Comparison of ENCODE assay signal across 17 mouse cellular contexts in the genomic region with DNA sequence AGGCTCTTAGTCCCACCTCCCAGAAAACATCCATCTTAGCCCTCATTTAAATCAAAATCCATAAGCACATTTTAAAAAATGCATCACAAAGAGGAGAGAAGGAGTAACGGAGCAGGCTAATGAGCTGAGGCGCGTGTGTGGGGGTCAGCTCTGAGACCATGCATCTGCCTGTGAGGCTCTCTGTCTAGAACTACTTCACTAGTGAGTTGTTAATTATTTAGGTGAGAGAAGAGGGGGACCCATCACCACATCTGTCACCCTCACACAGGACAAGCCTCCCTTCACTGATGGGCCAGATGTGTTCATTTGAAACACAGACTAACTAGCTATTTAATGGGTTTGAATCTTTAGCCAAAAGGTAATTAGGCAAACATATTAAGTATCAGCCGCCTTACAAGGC. TPM values are rescaled to one million over a fixed set of nuclear protein-coding genes. Genes with fewer than 3 reads are reported as not detected.
DNase-seq lines count a peak whose midpoint lies in the region; ATAC-seq and TF ChIP-seq lines count a peak whose summit lies in the region.
"Had no signal": no experiment of that assay in that cellular context is flagged by ENCODE, and none has a peak within 500 bp of the region (broad histone marks: within the 10 kb centered on the region; RNA-seq: fewer than 3 reads in every experiment).

No protein-coding gene starts in this region.

- no peaks in the 10 kb centered on the region for H3K9me3 ChIP-seq in forebrain, embryonic 12.5 days
- H3K9me3 ChIP-seq in forebrain, embryonic 14.5 days (replicated peaks; ENCODE audit: control insufficient read depth, low read length), result no peaks in the 10 kb centered on the region
- no peaks in the 10 kb centered on the region for H3K9me3 ChIP-seq in midbrain, embryonic 14.5 days (ENCODE audit: control insufficient read depth, low read length)
- no peaks in the 10 kb centered on the region for H3K9me3 ChIP-seq in midbrain, embryonic 16.5 days (replicated peaks; ENCODE audit: control insufficient read depth, low read length, poor library complexity, severe bottlenecking)
- H3K9me3 ChIP-seq: embryonic facial prominence, embryonic 10.5 days; embryonic facial prominence, embryonic 12.5 days had no signal

- no peak overlapping the region for H3K27ac ChIP-seq in forebrain, embryonic 12.5 days
- H3K27ac ChIP-seq in forebrain, embryonic 14.5 days (ENCODE audit: low read depth, low read length), result no peak overlapping the region
- no peak overlapping the region for H3K27ac ChIP-seq in midbrain, embryonic 14.5 days (replicated peaks; ENCODE audit: low read depth, low read length)
- H3K27ac ChIP-seq in midbrain, embryonic 16.5 days (ENCODE audit: low read length), result no peak overlapping the region
- H3K27ac ChIP-seq: embryonic facial prominence, embryonic 10.5 days; embryonic facial prominence, embryonic 12.5 days had no signal

- no peak overlapping the region for H3K9ac ChIP-seq in forebrain, embryonic 12.5 days
- no peak overlapping the region for H3K9ac ChIP-seq in forebrain, embryonic 14.5 days (ENCODE audit: low read length)
- no peak overlapping the region for H3K9ac ChIP-seq in midbrain, embryonic 14.5 days (replicated peaks; ENCODE audit: low read length)
- H3K9ac ChIP-seq in midbrain, embryonic 16.5 days (ENCODE audit: low read depth, low read length), result no peak overlapping the region
- H3K9ac ChIP-seq: embryonic facial prominence, embryonic 12.5 days had no signal

- no peaks in the 10 kb centered on the region for H3K36me3 ChIP-seq in forebrain, embryonic 12.5 days (replicated peaks)
- no peaks in the 10 kb centered on the region for H3K36me3 ChIP-seq in forebrain, embryonic 14.5 days (ENCODE audit: control insufficient read depth, insufficient read depth, low read length)
- H3K36me3 ChIP-seq in midbrain, embryonic 14.5 days (ENCODE audit: control insufficient read depth, insufficient read depth, low read length), result no peaks in the 10 kb centered on the region
- no peaks in the 10 kb centered on the region for H3K36me3 ChIP-seq in midbrain, embryonic 16.5 days (ENCODE audit: control insufficient read depth, insufficient read depth, low read length)
- H3K36me3 ChIP-seq: embryonic facial prominence, embryonic 12.5 days had no signal

- peak; percentile 53; the same call in 1 of the 2 replicates for ATAC-seq in forebrain, embryonic 12.5 days (ENCODE audit: low FRiP score)
- ATAC-seq in forebrain, embryonic 14.5 days, result no peak
- ATAC-seq in midbrain, embryonic 14.5 days (ENCODE audit: low FRiP score, low TSS enrichment), result peak; percentile 37; the same call in 1 of the 2 replicates
- no peak for ATAC-seq in midbrain, embryonic 16.5 days
- ATAC-seq: forebrain, embryonic 16.5 days had no signal

- no peak overlapping the region for H3K4me3 ChIP-seq in forebrain, embryonic 12.5 days (replicated peaks)
- no peak overlapping the region for H3K4me3 ChIP-seq in forebrain, embryonic 14.5 days (ENCODE audit: low read depth, low read length)
- H3K4me3 ChIP-seq in midbrain, embryonic 14.5 days (replicated peaks; ENCODE audit: low read depth, low read length), result no peak overlapping the region
- H3K4me3 ChIP-seq in midbrain, embryonic 16.5 days (ENCODE audit: low read depth, low read length), result no peak overlapping the region
- H3K4me3 ChIP-seq: embryonic facial prominence, embryonic 10.5 days; embryonic facial prominence, embryonic 12.5 days had no signal

- 60% methylated on average over 4 of the region's 4 CpGs for WGBS in forebrain, embryonic 12.5 days
- WGBS in forebrain, embryonic 14.5 days, result 49% methylated on average over 4 of the region's 4 CpGs
- WGBS in midbrain, embryonic 14.5 days, result 74% methylated on average over 4 of the region's 4 CpGs
- 64% methylated on average over 4 of the region's 4 CpGs for WGBS in midbrain, embryonic 16.5 days

- TF ChIP-seq CTCF in brain, embryonic 14.5 days (IDR thresholded peaks at IDR 0.05; ENCODE audit: borderline replicate concordance, extremely low read depth, insufficient read depth, insufficient read length), result no peak

- no peak for TF ChIP-seq POLR2A in brain, embryonic 14.5 days (IDR thresholded peaks at IDR 0.05; ENCODE audit: borderline replicate concordance, extremely low read depth, insufficient read depth, insufficient read length, poor library complexity, severe bottlenecking)

- H3K4me2 ChIP-seq in forebrain, embryonic 12.5 days, result no peak overlapping the region
- no peak overlapping the region for H3K4me2 ChIP-seq in forebrain, embryonic 14.5 days (ENCODE audit: low read length)
- no peak overlapping the region for H3K4me2 ChIP-seq in midbrain, embryonic 14.5 days (ENCODE audit: low read length)
- H3K4me2 ChIP-seq in midbrain, embryonic 16.5 days (ENCODE audit: low read length), result no peak overlapping the region
- H3K4me2 ChIP-seq: embryonic facial prominence, embryonic 12.5 days had no signal

- DNase-seq in forebrain, embryonic 14.5 days (ENCODE audit: low spot score), result no peak
- peak; percentile 12 for DNase-seq in midbrain, embryonic 14.5 days
- DNase-seq in brain, embryonic 14.5 days (ENCODE audit: low read depth), result peak; percentile 49
- no peak for DNase-seq in urinary bladder, adult 18-20 months (ENCODE audit: low spot score in 2 of 2)
- DNase-seq: adrenal gland, adult 2 months; adrenal gland, postnatal 10 days; adrenal gland, postnatal 25 days; cerebellum, adult 11-12 months; cerebellum, adult 2 months; cerebellum, adult 9-10 months; cerebellum, postnatal 10 days; cerebellum, postnatal 25 days had no signal

- H3K27me3 ChIP-seq in forebrain, embryonic 12.5 days, result no peaks in the 10 kb centered on the region
- no peaks in the 10 kb centered on the region for H3K27me3 ChIP-seq in forebrain, embryonic 14.5 days (replicated peaks; ENCODE audit: control insufficient read depth, insufficient read depth, low read length)
- no peaks in the 10 kb centered on the region for H3K27me3 ChIP-seq in midbrain, embryonic 14.5 days (ENCODE audit: control insufficient read depth, insufficient read depth, low read length)
- H3K27me3 ChIP-seq in midbrain, embryonic 16.5 days (ENCODE audit: control insufficient read depth, insufficient read depth, low read depth, low read length), result no peaks in the 10 kb centered on the region
- H3K27me3 ChIP-seq: embryonic facial prominence, embryonic 12.5 days had no signal

- H3K4me1 ChIP-seq in forebrain, embryonic 12.5 days, result no peaks in the 10 kb centered on the region
- H3K4me1 ChIP-seq in forebrain, embryonic 14.5 days (ENCODE audit: control insufficient read depth, insufficient read depth, low read length), result no peaks in the 10 kb centered on the region
- no peaks in the 10 kb centered on the region for H3K4me1 ChIP-seq in midbrain, embryonic 14.5 days (ENCODE audit: control insufficient read depth, insufficient read depth, low read length)
- H3K4me1 ChIP-seq in midbrain, embryonic 16.5 days (ENCODE audit: control insufficient read depth, insufficient read depth, low read length), result no peaks in the 10 kb centered on the region; the same call in 1 of the 2 replicates
- H3K4me1 ChIP-seq: embryonic facial prominence, embryonic 10.5 days; embryonic facial prominence, embryonic 12.5 days had no signal

RNA-seq across cellular contexts. Expression of a gene that starts 58.8 kb away (rescaled TPM):
- polyA plus RNA-seq in forebrain, embryonic 12.5 days (2016; fragmentation: Nextera tagmentation; extraction: Ambion mirVana), result 9.2 and 9.5 TPM in 2 replicates
- 3.4 and 3.5 TPM in 2 replicates for polyA plus RNA-seq in forebrain, embryonic 14.5 days (2014; fragmentation: Nextera tagmentation; extraction: Ambion mirVana)
- 1.3 and 4.4 TPM in 2 replicates for polyA plus RNA-seq in midbrain, embryonic 14.5 days (2014; fragmentation: Nextera tagmentation; extraction: Ambion mirVana)
- polyA plus RNA-seq in midbrain, embryonic 16.5 days (2015; fragmentation: Nextera tagmentation; extraction: Ambion mirVana), result 2.4 and 2.5 TPM in 2 replicates
- 2.4 TPM in 2 replicates for polyA plus RNA-seq in brain, embryonic 14.5 days (2012; rRNA removed)

Comparison
In these comparisons a context has a peak if more than half of its experiments do, and no peak if none do; other contexts are left out.
1. ATAC-seq: peak in forebrain, embryonic 12.5 days (single experiment) and midbrain, embryonic 14.5 days (single experiment); none in forebrain, embryonic 14.5 days (single experiment) and midbrain, embryonic 16.5 days (single experiment).
2. DNase-seq: peak in midbrain, embryonic 14.5 days (single experiment) and brain, embryonic 14.5 days (single experiment); none in forebrain, embryonic 14.5 days (single experiment) and urinary bladder, adult 18-20 months (0 of 2).